Mouse (Mus musculus): Measurements from ENCODE around the gene Macc1. TPM values are rescaled to one million over a fixed set of nuclear protein-coding genes. Genes with fewer than 3 reads are reported as not detected.
A peak's percentile ranks its signal among the peaks of the same experiment; 100 is the strongest.
"Not testable (repeated sequence)": the region's sequence is repeated elsewhere in the genome, so short reads cannot be mapped to it uniquely, and the experiment has no call there.

Gene Macc1
- polyA plus RNA-seq, 1 experiment from 2014 or later: 0.04 TPM

DNA sequence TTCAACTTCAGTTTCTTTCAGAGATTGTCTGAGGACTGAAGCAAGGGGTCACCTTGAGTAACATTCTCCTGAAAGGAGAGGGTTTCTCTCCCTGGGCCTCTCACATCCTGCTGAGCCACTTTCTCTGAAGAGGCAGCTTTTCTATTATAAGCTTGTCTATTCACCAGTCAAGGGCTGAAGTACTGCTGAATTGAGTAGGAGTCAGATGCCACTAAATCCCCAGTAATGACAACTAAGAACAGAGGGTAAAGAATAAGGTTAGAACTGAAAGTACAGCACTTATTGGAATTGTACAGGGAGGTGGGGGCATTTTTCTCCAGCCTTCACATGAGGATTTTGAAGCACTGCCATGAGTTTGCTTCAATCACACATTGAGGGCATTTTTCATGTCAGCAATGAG lies 19.3 kb downstream of the Macc1 start:
- Histone ChIP-seq H3K4me1 (replicated peaks) (peaks cover 7% of the 10 kb centered on the region), H3K27me3 (0 out of 2 replicates have a peak, but pooled peaks cover 5% of the 10 kb centered on the region), H3K36me3 (no peaks in the 10 kb centered on the region), H3K9ac (replicated peaks) (no peak overlapping the region), H3K4me2 (replicated peaks) (no peak overlapping the region), H3K4me3 (replicated peaks) (no peak overlapping the region), H3K9me3 (no peaks in the 10 kb centered on the region), H3K27ac (no peak overlapping the region)
- ATAC-seq: peak; percentile 71

DNA sequence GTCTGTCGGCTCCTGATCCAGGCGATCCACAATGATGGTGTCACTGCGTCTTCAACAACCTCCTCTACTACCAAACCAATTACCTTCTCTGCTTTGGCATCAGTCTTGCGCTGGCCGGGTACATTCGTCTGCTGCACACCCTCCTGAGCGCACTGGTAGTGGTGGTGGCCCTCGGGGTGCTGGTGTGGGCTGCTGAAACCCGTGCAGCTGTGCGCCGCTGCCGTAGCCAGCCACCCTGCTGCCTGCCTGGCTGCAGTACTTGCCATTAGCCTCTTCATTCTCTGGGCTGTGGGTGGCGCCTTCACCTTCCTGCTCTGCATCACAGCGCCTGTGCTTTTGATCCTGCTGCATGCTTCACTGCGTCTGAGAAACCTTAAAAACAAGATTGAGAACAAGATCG lies 38.5 kb downstream of the Macc1 start:
- H3K27me3 ChIP-seq; H3K27ac ChIP-seq; H3K9ac ChIP-seq (replicated peaks); H3K36me3 ChIP-seq; H3K9me3 ChIP-seq; H3K4me3 ChIP-seq (replicated peaks); H3K4me1 ChIP-seq (replicated peaks): not testable (repeated sequence)
- peak overlapping the region; percentile 31 for H3K4me2 ChIP-seq (replicated peaks)
- peak; percentile 62; the same call in 1 of the 2 replicates for ATAC-seq
- WGBS: 42% methylated on average over 16 of the region's 16 CpGs

GRCm38 (mm10) chr12:119357418-119358241 lies 43.6 kb downstream of the Macc1 start:
- Histone ChIP-seq H3K9me3 (no peaks in the 10 kb centered on the region), H3K27ac (no peak overlapping the region), H3K4me3 (replicated peaks) (no peak overlapping the region), H3K4me1 (replicated peaks) (peaks cover 12% of the 10 kb centered on the region), H3K27me3 (no peaks in the 10 kb centered on the region), H3K36me3 (no peaks in the 10 kb centered on the region), H3K9ac (replicated peaks) (no peak overlapping the region), H3K4me2 (replicated peaks) (no peak overlapping the region; the same call in 1 of the 2 replicates)
- 20% methylated on average over 7 of the region's 7 CpGs for WGBS
- ATAC-seq: peak; percentile 87

DNA sequence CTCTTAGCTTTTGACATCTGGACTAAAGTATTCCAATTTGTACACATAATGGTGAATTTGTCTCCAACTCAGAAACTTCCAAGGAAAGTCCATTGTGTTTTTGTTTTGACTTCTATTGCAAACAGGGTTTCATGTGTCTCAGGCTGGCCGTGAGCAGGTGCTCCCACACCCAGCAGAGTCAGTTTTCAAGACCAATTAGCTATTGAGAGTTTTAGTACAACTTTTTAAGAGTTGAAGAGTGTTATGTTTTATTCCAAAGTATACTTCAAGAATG lies 44.1 kb downstream of the Macc1 start:
- Histone ChIP-seq H3K9me3 (no peaks in the 10 kb centered on the region), H3K27ac (no peak overlapping the region), H3K9ac (replicated peaks) (no peak overlapping the region), H3K4me2 (replicated peaks) (no peak overlapping the region), H3K36me3 (no peaks in the 10 kb centered on the region), H3K4me3 (replicated peaks) (no peak overlapping the region), H3K4me1 (replicated peaks) (peaks cover 12% of the 10 kb centered on the region), H3K27me3 (no peaks in the 10 kb centered on the region)
- WGBS: 41% methylated on average over 1 of the region's 1 CpGs
- no peak for ATAC-seq

DNA sequence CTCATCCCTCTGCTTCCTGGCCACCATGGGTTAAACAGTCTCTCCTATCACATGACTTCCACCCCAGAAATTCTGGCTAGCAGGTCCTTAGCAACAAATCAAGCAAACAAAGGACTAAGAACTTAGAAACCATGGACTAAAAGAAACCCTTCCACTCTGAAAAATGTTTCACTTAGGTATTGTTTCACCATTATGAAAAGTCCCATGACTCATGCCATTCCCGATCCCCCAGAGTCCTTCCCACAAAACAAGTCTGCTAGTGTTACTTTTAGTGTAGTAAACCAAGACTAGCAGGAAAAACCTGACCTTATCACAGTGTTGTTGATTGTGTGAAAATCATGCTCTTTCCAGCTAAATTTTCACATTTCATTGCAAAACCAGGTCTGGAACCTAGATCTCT lies 51.0 kb downstream of the Macc1 start:
- H3K9me3 ChIP-seq: no peaks in the 10 kb centered on the region
- no peak overlapping the region for H3K27ac ChIP-seq
- H3K4me1 ChIP-seq (replicated peaks): no peaks in the 10 kb centered on the region
- H3K27me3 ChIP-seq: no peaks in the 10 kb centered on the region
- H3K4me2 ChIP-seq (replicated peaks): no peak overlapping the region
- H3K4me3 ChIP-seq (replicated peaks): no peak overlapping the region
- H3K36me3 ChIP-seq: no peaks in the 10 kb centered on the region
- no peak overlapping the region for H3K9ac ChIP-seq (replicated peaks)
- 72% methylated on average over 1 of the region's 1 CpGs for WGBS
- no peak for ATAC-seq

DNA sequence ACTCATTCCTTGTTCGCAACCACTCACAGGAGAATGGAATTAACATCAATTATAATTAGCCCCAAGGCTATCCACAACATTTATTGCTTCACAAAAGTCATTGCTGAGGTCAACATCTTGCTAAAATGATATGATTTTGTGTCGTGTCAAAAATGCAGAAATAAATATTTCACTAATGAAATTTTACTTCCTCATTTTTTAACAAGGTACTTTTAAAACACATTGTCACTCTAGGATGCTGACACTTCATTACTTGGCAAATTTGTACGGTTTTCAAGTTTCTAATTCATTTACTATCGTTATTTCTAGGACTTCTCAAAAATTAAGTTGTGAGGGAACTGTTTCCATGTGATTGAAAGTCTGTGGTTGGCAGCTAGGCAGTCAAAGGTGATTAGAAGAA lies 55.8 kb downstream of the Macc1 start:
- Histone ChIP-seq H3K27ac (no peak overlapping the region), H3K9ac (replicated peaks) (no peak overlapping the region), H3K36me3 (no peaks in the 10 kb centered on the region), H3K9me3 (no peaks in the 10 kb centered on the region), H3K4me1 (replicated peaks) (no peaks in the 10 kb centered on the region), H3K4me3 (replicated peaks) (no peak overlapping the region), H3K27me3 (no peaks in the 10 kb centered on the region), H3K4me2 (replicated peaks) (no peak overlapping the region)
- no peak for ATAC-seq
- 86% methylated on average over 4 of the region's 4 CpGs for WGBS

DNA sequence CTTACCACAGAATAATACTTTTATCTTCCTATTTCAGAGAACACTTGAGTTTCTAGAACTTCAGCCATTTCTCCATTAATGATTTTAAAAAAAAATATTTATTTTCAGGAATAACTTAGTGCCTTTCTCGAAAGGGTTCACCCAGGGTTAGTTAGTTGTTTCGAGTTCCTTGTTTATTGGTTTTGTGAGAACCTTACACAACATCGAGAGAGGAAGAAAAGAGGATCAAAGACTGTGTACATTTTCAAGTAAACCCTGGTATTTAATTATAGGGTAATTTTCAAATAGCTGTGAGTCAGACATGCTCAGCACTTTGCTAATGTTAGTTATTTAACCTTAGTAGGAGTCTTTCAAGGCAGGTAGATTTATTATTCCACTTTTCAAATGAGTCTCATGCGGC lies 58.3 kb downstream of the Macc1 start:
- Histone ChIP-seq H3K27ac (no peak overlapping the region), H3K4me2 (replicated peaks) (no peak overlapping the region), H3K27me3 (no peaks in the 10 kb centered on the region), H3K9ac (replicated peaks) (no peak overlapping the region), H3K36me3 (no peaks in the 10 kb centered on the region), H3K4me1 (replicated peaks) (0 out of 2 replicates have a peak, but pooled peaks cover 4% of the 10 kb centered on the region), H3K4me3 (replicated peaks) (no peak overlapping the region), H3K9me3 (no peaks in the 10 kb centered on the region)
- WGBS: 83% methylated on average over 4 of the region's 4 CpGs
- no peak for ATAC-seq

DNA sequence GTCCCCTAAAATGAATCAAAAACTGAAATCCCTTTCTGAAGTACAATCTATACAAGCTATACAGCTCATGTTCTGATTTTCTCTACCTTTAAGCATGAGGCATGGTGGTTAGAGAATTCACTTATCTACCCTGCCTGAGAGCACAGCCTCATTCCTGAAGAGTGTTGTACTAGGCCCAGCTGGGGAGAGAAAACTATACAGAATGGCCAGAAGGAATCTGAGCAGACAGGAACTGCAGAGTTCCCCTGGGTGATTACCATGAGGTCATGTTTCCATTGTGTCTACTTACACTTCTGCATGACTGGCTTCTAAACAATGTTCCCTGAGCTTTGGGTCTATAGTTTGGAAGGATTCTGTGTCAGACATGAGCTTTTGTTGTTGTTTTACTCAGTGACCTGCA lies 62.8 kb downstream of the Macc1 start:
- H3K4me2 ChIP-seq (replicated peaks): no peak overlapping the region
- no peak overlapping the region for H3K4me3 ChIP-seq (replicated peaks)
- no peak overlapping the region for H3K27ac ChIP-seq
- H3K36me3 ChIP-seq: no peaks in the 10 kb centered on the region
- no peaks in the 10 kb centered on the region for H3K9me3 ChIP-seq
- no peak for ATAC-seq
- no peaks in the 10 kb centered on the region for H3K27me3 ChIP-seq
- 0 out of 2 replicates have a peak, but pooled peaks cover 4% of the 10 kb centered on the region for H3K4me1 ChIP-seq (replicated peaks)
- no peak overlapping the region for H3K9ac ChIP-seq (replicated peaks)

GRCm38 (mm10) chr12:119381839-119382238 lies 67.8 kb downstream of the Macc1 start:
- H3K27me3 ChIP-seq: no peaks in the 10 kb centered on the region
- no peaks in the 10 kb centered on the region for H3K9me3 ChIP-seq
- no peak overlapping the region for H3K27ac ChIP-seq
- WGBS: 76% methylated on average over 1 of the region's 1 CpGs
- H3K36me3 ChIP-seq: no peaks in the 10 kb centered on the region
- H3K4me1 ChIP-seq (replicated peaks): 0 out of 2 replicates have a peak, but pooled peaks cover 2% of the 10 kb centered on the region
- H3K4me3 ChIP-seq (replicated peaks): no peak overlapping the region
- no peak for ATAC-seq
- H3K9ac ChIP-seq (replicated peaks): no peak overlapping the region
- no peak overlapping the region for H3K4me2 ChIP-seq (replicated peaks)

- no peaks in the 10 kb centered on the region for H3K27me3 ChIP-seq
- H3K4me3 ChIP-seq (replicated peaks): no peak overlapping the region
- H3K4me1 ChIP-seq (replicated peaks): no peaks in the 10 kb centered on the region
- no peaks in the 10 kb centered on the region for H3K36me3 ChIP-seq
- no peak overlapping the region for H3K9ac ChIP-seq (replicated peaks)
- H3K27ac ChIP-seq: no peak overlapping the region
- no peak overlapping the region for H3K4me2 ChIP-seq (replicated peaks)
- no peak for ATAC-seq
- no peaks in the 10 kb centered on the region for H3K9me3 ChIP-seq
These were observed 72.2 kb downstream of the Macc1 start for GRCm38 (mm10) chr12:119386243-119386642.

DNA sequence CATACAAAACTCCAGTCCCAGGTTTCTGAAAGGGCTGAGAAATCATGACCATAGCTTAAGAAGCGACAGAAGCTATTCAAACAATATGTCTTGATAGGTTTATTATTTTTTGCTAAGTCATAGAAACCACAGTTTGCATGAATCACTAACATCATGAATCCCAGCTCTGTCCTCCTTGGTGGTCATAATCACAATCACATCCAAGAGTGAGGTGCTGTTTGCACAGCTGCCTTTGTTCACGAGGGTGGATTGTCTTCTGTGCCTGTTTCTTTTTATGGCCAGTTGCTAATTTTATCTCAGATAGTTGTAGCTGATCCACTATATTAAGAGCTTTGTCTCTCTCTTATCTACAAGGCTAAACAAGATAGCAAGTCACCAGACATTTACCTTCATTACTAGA lies 72.6 kb downstream of the Macc1 start:
- Histone ChIP-seq H3K9ac (replicated peaks) (no peak overlapping the region), H3K4me3 (replicated peaks) (no peak overlapping the region), H3K9me3 (no peaks in the 10 kb centered on the region), H3K4me2 (replicated peaks) (no peak overlapping the region), H3K36me3 (no peaks in the 10 kb centered on the region), H3K4me1 (replicated peaks) (no peaks in the 10 kb centered on the region), H3K27me3 (no peaks in the 10 kb centered on the region), H3K27ac (no peak overlapping the region)
- ATAC-seq: no peak
- WGBS: 80% methylated on average over 2 of the region's 2 CpGs

DNA sequence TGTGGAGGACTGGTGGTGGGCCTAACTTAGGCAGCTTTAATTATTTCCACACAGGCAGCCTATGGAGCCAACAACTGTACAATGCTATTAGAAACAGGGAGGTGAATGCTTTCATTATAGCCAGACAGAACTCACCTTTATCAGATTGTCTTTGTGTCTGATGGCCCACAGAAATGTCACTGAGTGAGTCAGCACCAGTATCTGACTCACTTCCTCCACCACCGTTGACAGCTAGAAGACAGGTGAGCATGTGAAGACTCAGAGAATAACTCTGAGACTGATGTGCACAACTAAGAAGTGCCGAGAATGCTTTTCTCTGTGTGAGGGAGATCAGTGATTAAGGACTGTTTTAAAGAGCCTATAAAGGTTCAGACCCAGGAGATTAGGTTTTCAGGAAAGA lies 73.9 kb downstream of the Macc1 start:
- Histone ChIP-seq H3K36me3 (no peaks in the 10 kb centered on the region), H3K27ac (no peak overlapping the region), H3K4me3 (replicated peaks) (no peak overlapping the region), H3K9ac (replicated peaks) (no peak overlapping the region), H3K4me2 (replicated peaks) (no peak overlapping the region), H3K27me3 (no peaks in the 10 kb centered on the region), H3K9me3 (no peaks in the 10 kb centered on the region), H3K4me1 (replicated peaks) (no peaks in the 10 kb centered on the region)
- no peak for ATAC-seq
- WGBS: 87% methylated on average over 2 of the region's 2 CpGs

DNA sequence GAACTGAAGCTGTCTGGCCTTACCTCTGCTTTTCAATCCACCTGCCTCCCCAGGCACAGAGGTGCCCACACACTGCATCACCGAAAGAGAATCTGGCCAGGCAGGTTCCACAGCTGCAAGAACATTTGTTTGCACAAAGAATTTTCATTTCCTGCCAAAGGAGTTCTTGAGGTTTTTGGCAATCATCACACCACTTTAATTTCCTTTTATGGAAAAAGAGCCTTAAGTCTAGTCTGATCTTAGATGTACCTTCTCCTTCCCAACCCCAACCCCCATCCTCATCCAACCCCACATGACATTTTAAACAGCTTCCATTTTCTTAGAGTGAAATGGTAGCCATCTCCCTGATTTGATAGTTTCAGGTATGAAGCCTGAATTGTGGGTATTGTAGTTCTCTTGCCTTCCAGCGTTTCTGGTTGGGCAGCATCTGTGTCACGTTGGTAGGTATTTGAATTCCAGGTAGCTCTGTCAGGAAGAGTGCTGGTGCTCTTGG lies 76.2 kb downstream of the Macc1 start:
- Histone ChIP-seq H3K4me2 (replicated peaks) (no peak overlapping the region), H3K9ac (replicated peaks) (no peak overlapping the region), H3K4me3 (replicated peaks) (no peak overlapping the region), H3K36me3 (no peaks in the 10 kb centered on the region), H3K4me1 (replicated peaks) (no peaks in the 10 kb centered on the region), H3K27ac (no peak overlapping the region), H3K27me3 (no peaks in the 10 kb centered on the region), H3K9me3 (no peaks in the 10 kb centered on the region)
- no peak for ATAC-seq
- WGBS: 70% methylated on average over 3 of the region's 3 CpGs
